Mouse (Mus musculus) frontal cortex, postnatal 25 days (tissue): Measurements from ENCODE around the gene H2al1a.
"Not testable (repeated sequence)": the region's sequence is repeated elsewhere in the genome, so short reads cannot be mapped to it uniquely, and the experiment has no call there.

Source experiments
- DNase-seq, 2 experiments: peaks; one replicate each; pipeline ENCODE4 v3.0.0; 2022; ENCODE audit warnings: low spot score in 2 of 2

H2al1a gene

DNA sequence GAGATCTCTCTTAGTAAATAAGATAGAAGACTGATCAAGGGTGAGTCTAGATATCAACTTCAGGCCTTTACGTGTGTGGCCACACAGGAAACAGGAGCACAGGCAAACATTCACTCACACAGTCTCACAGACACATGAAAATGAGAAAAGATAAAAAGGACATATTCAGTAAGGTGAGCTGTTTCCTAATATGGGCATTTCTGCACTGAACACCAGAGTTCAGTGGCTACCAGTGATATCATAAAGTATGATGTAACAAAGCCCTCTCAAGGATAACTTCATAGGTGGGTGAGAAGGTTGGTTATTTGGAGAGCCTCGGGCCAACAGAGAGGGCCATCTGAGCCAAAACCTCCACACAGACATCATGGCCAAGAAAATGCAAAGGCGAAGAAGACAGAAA lies at the start of gene H2al1a:
H2al1a (plus strand) TSS at position 301 of the 400 bp plus-strand sequence.
- DNase-seq = not testable (repeated sequence)

DNA sequence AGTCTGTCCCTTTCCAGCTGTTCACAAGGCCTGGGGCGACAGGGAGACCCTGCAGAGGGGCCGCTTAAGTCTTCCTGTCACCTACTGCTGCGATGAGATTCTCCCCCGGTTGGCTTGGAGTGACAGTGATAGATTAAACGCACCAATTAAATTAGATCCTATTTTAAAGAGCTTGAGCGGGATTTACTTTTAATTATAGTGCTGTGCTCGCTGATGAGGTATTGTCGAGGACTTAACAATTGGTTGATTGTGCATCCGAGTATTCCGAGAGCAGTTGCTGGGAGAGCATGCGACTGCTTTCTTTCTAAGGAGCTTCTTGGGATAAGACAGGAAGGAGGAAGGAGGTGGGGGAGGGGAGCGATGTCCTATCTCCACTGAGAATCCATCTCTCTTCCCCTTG lies 48.9 kb upstream of the H2al1a start:
- no peak for DNase-seq

DNA sequence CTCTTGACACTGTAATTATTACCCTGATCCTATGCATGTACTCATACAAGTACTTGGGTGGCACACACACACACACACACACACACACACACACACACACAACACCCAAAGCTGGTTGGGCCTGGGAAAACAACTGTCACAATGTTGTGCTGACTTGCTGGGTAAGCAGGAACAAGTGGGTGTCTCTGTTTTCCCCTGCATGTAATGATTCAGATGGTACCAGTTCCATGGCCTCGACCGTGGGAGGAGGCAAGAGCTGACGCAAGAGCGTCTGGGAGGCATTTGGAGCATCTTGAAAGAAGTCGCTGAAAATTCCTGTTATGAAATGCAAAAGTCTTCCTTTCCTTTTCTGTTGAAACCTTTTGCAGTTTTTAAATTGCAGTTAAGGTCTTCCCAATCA lies 45.0 kb upstream of the H2al1a start:
- DNase-seq = peak in 1 of 2 experiments; percentile 15

DNA sequence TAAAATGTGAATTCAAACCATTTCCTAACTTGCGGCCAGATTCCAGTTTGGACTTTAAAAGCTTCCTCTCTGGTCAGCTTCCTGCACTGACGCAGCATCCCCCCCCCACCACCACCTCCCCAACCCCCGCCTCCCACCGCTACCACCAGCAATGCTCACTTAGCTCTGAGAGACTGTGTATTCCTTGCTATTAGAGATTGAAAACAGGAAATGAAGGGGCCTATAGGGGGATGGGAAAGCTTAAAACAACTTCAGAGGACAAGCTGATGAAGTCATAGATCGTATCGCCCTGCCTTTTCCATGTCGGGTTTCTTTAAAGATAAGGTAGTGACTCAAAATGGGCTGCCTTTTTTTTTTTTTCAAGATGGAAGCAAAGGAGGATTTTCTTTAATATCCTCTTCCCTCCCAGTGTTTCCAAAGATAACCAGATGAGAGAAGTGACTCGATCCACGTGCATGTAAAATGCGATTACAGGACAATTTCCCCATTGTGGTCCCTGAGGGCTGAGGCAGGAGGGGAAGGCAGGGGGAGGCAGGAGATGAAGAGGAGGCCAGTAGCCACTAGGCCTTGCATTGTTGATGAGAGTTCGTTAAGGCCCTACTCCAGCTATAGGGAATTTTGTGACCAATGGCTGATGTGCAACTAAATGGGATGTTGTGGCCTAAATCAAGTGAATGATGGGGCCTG lies 44.4 kb upstream of the H2al1a start:
- DNase-seq = no peak

GRCm38 (mm10) chrX:11255564-11256360 lies 43.3 kb upstream of the H2al1a start:
- DNase-seq = no peak

GRCm38 (mm10) chrX:11264918-11265317 lies 34.1 kb upstream of the H2al1a start:
- no peak for DNase-seq

GRCm38 (mm10) chrX:11267791-11268190 lies 31.3 kb upstream of the H2al1a start:
- no peak for DNase-seq

GRCm38 (mm10) chrX:11269074-11269473 lies 30.0 kb upstream of the H2al1a start:
- DNase-seq = peak in 1 of 2 experiments; percentile 11

DNA sequence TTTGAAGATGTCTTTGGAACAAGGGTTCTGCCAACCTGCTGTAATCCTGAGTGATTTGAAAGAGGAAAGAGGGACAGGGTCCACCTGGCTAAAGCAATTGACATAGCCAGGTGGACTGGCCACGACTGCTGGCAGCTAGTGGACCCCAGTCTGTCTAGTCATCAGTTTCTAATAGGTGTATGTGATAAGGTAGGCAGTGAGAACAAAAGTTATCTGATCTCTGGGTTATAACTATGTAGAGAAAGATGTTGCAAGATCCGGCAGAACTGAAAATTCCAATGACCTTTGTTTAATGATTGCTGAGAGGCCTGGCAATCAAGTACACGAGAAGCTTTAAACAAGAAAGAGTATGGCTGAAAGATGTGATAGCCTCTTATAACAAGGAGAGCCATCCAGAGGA lies 25.9 kb upstream of the H2al1a start:
- no peak for DNase-seq

DNA sequence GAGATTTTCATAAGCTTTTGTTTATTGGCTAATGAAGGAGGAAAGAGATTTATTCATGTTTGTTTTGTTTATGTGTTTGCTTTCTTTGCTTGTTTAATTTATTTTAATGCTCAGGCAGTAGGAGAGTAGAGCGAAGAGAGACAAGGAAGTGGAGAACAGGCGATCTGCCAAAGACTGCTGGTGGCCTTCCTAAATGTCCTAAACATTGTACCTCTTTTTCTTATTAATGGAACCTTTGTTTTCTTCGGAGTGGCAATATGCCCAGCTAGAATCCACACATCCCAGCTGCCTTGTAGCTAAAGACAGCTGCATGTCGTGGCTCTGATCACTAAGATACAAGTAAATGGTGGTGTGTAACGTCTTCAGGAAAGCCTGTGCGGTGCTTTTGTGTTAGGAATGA lies 22.0 kb upstream of the H2al1a start:
- DNase-seq = no peak

DNA sequence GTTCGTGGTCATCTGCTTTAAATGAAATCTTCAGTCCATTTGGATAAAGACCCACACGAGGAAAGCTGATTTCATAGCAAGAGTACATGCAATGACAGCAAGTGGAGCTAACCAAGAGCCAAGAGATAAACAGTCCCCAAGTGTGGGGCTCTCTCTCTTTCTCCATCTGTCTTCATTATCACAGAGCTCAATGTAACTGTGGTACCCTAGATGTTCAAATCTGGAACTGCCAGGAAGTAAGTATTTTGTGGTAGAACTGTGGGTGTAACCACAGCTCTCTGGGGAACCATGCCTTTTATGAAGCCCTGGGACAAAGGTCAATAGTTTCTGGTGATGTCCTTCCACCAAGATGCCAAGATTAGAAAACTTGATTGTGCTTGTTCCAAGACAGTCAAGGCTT lies 18.3 kb upstream of the H2al1a start:
- DNase-seq = no peak

DNA sequence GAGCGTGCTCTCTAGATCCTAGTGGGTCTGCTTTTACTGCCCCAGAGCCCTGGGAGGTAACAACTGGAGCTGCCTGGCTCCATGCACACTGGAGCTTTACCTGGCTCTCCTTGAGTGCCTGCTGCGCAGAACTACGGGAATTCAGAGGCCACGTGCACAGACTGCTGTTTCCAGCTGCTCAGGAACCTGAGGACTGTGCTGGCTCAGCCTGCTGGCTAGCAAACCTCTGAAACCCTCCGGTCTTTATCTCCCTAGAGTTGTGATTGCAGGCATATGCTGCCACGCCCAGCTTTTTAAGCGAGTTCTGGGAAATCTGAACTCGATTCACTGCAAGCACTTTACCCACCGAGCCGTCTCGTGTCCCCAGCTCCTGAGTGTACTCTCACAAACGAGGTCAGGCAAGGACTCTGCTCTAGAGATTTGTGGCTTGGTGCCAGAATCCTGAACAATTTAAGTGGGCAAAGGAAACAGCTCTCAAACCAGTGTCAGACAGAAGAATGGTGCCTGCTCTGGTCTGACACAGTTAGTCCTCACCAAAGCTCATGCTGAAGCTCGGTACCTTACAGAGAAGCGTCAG lies 10.7 kb upstream of the H2al1a start:
- DNase-seq = no peak

- DNase-seq = no peak
Measured at GRCm38 (mm10) chrX:11289244-11289643, 9.8 kb upstream of the H2al1a start.

DNA sequence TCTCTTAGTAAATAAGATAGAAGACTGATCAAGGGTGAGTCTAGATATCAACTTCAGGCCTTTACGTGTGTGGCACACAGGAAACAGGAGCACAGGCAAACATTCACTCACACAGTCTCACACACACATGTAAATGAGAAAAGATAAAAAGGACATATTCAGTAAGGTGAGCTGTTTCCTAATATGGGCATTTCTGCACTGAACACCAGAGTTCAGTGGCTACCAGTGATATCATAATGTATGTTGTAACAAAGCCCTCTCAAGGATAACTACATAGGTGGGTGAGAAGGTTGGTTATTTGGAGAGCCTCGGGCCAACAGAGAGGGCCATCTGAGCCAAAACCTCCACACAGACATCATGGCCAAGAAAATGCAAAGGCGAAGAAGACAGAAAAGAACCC lies 3.1 kb downstream of the H2al1a start, which contains the start of gene H2al1b:
H2al1b (plus strand) TSS at position 301 of the 400 bp plus-strand sequence.
- DNase-seq = not testable (repeated sequence)

- not testable (repeated sequence) for DNase-seq
Measured at GRCm38 (mm10) chrX:11305355-11305754, 6.3 kb downstream of the H2al1a start, which contains the start of gene H2al1c. H2al1c (plus strand) TSS chrX:11305655.

DNA sequence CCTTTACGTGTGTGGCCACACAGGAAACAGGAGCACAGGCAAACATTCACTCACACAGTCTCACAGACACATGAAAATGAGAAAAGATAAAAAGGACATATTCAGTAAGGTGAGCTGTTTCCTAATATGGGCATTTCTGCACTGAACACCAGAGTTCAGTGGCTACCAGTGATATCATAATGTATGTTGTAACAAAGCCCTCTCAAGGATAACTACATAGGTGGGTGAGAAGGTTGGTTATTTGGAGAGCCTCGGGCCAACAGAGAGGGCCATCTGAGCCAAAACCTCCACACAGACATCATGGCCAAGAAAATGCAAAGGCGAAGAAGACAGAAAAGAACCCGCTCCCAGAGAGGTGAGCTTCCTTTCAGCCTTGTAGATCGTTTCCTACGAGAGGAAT lies 9.5 kb downstream of the H2al1a start, which contains the start of gene H2al1d:
H2al1d (plus strand) TSS at position 301 of the 400 bp plus-strand sequence.
- DNase-seq = not testable (repeated sequence)

DNA sequence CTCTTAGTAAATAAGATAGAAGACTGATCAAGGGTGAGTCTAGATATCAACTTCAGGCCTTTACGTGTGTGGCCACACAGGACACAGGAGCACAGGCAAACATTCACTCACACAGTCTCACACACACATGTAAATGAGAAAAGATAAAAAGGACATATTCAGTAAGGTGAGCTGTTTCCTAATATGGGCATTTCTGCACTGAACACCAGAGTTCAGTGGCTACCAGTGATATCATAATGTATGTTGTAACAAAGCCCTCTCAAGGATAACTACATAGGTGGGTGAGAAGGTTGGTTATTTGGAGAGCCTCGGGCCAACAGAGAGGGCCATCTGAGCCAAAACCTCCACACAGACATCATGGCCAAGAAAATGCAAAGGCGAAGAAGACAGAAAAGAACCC lies 12.6 kb downstream of the H2al1a start, which contains the start of gene H2al1e:
H2al1e (plus strand) TSS at position 301 of the 400 bp plus-strand sequence.
- not testable (repeated sequence) for DNase-seq

- DNase-seq = not testable (repeated sequence)
Measured at GRCm38 (mm10) chrX:11314858-11315257, 15.8 kb downstream of the H2al1a start, which contains the start of gene H2al1f. H2al1f (plus strand) TSS chrX:11315158.

- DNase-seq = not testable (repeated sequence)
Measured at GRCm38 (mm10) chrX:11317956-11318355, 18.9 kb downstream of the H2al1a start, which contains the start of gene H2al1g. H2al1g (plus strand) TSS chrX:11318256.

GRCm38 (mm10) chrX:11321192-11321591 lies 22.1 kb downstream of the H2al1a start, which contains the start of gene H2al1h:
H2al1h (plus strand) TSS chrX:11321492.
- not testable (repeated sequence) for DNase-seq

- not testable (repeated sequence) for DNase-seq
Measured at GRCm38 (mm10) chrX:11324359-11324758, 25.3 kb downstream of the H2al1a start, which contains the start of gene H2al1i. H2al1i (plus strand) TSS chrX:11324659.

DNA sequence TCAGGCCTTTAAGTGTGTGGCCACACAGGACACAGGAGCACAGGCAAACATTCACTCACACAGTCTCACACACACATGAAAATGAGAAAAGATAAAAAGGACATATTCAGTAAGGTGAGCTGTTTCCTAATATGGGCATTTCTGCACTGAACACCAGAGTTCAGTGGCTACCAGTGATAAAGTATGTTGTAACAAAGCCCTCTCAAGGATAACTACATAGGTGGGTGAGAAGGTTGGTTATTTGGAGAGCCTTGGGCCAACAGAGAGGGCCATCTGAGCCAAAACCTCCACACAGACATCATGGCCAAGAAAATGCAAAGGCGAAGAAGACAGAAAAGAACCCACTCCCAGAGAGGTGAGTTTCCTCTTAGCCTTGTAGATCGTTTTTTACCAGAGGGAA lies 28.5 kb downstream of the H2al1a start, which contains the start of gene H2al1j:
H2al1j (plus strand) TSS at position 301 of the 400 bp plus-strand sequence.
- not testable (repeated sequence) for DNase-seq
